Mouse (Mus musculus) cerebellum, adult 8-10 months (tissue): Measurements from ENCODE around the gene Mgat4a.

Source experiments
- DNase-seq: peaks from one replicate; pipeline ENCODE4 v3.0.0; 2022

Mgat4a gene

GRCm38 (mm10) chr1:37491672-37492071, 49.1 kb downstream of the Mgat4a start:
- DNase-seq, result no peak

- DNase-seq, result no peak
Observed at GRCm38 (mm10) chr1:37490691-37491212, 50.1 kb downstream of the Mgat4a start.

- DNase-seq, result no peak
Observed at GRCm38 (mm10) chr1:37488531-37488930, 52.3 kb downstream of the Mgat4a start.

- DNase-seq, result no peak
Observed at GRCm38 (mm10) chr1:37486994-37487393, 53.8 kb downstream of the Mgat4a start.

DNA sequence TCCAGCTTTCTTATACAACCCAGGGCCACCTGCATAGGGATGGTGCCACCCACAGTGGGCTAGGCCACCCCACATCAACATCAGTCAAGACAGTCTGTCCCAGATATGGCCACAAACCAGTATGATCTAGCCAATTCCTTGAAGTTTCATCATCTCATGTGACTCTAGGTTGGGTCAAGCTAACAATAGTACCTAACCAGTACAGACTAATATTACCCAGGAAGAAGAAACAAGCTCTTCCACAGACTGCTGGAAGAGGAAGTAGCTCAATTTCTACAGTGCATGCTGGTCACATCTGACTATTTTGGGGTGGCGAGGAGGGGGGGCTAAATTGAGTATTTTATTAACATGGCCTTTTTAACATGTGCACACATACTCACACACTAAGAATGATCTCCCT, 54.4 kb downstream of the Mgat4a start:
- no peak for DNase-seq

DNA sequence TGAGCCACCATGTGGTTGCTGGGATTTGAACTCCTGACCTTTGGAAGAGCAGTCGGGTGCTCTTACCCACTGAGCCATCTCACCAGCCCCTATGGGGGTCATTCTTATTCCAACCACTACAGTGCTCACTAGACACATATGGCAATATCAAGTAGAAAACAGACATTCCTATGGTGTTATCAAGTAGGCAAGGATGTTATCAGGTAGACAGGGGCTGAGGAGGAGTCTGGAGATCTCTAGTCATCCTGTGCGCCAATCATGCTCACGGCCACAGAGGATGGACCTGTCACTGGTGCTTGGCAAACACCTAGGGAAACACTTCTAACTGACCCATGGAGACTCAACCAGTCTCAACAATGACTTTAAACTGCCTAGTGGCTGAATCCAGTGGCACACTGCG, 56.2 kb downstream of the Mgat4a start:
- no peak for DNase-seq

- no peak for DNase-seq
Observed at GRCm38 (mm10) chr1:37481331-37481730, 59.5 kb downstream of the Mgat4a start.

DNA sequence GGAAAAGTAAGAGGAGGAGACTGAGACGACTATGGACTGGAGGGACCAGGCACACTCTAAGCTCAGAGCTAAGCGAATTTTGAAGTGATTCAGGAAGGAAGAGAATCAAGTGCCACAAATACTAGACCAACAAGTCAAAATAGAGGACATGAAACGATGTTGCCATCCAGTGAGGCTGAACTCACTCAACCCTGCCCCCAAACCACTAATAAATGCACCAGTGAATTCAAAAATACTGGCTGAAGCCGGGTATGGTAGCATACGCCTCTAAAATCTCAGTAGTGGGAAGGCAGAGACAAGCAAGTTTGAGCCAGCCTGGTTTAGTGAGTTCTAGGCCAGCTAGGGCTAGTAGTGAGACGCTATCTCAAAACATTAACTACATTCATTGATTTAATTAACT, 60.1 kb downstream of the Mgat4a start:
- DNase-seq, result no peak

- DNase-seq, result no peak
Observed at GRCm38 (mm10) chr1:37479759-37480158, 61.1 kb downstream of the Mgat4a start.

- DNase-seq, result no peak
Observed at GRCm38 (mm10) chr1:37479074-37479473, 61.7 kb downstream of the Mgat4a start.

- no peak for DNase-seq
Observed at GRCm38 (mm10) chr1:37478416-37478815, 62.4 kb downstream of the Mgat4a start.

GRCm38 (mm10) chr1:37477928-37478327, 62.9 kb downstream of the Mgat4a start:
- DNase-seq, result no peak

- DNase-seq, result no peak
Observed at GRCm38 (mm10) chr1:37477250-37477649, 63.6 kb downstream of the Mgat4a start.

DNA sequence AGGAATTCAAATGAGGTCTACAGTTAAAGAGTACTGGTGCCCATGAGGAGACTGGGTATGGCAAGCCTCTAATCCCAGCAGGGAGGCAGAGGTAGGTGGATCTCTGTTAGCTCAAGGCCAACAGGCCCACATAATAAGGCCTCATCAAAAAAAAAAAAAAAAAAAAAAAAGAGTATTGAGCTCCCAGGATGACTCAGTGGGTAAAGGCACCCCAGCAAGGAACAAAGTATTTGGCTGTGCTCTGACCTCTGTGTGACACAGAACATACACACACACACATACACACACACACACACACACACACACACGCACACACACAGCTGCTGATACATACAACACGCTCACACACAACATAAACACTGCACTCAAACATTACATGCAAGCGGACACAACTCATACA, 65.5 kb downstream of the Mgat4a start:
- DNase-seq, result no peak

- no peak for DNase-seq
Observed at GRCm38 (mm10) chr1:37474634-37475190, 66.1 kb downstream of the Mgat4a start.

DNA sequence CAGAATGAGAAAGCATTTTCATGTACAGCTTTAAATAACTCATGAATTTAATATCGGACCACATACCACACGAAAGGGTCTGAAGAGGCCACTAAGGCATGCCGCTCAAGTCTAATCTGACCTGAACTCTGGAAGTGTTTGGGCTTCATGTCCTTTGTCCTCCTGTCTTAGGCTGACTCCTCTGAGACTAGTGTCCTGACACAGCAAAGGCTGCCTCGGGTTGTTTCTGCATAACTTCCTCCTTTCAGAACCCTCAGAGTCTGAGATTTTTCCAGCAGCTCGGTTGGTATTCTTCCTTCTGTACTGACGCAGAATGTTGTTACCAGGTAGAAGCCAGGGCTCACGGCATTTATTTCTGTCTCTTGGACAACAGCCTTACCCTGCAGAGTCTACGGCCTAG, 66.8 kb downstream of the Mgat4a start:
- DNase-seq, result no peak

DNA sequence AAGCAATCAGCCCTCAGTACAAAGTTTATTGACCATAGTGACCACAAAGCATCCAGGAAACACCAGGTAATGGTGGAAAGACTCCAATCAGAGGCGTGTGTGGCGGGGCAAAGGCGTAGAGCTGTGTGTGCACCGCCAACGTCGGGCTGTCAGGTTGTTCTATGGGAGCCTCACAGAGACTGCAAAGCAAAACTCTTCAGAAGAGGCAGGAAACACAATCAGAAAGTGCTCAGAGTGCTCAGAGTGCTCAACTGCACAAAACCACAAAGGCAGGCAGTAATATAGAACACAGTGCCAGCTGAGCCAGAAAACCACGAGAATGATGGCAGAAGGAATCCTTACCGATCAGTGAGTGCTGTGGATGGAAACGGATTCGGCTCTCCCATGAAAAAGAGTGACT, 67.6 kb downstream of the Mgat4a start:
- no peak for DNase-seq

DNA sequence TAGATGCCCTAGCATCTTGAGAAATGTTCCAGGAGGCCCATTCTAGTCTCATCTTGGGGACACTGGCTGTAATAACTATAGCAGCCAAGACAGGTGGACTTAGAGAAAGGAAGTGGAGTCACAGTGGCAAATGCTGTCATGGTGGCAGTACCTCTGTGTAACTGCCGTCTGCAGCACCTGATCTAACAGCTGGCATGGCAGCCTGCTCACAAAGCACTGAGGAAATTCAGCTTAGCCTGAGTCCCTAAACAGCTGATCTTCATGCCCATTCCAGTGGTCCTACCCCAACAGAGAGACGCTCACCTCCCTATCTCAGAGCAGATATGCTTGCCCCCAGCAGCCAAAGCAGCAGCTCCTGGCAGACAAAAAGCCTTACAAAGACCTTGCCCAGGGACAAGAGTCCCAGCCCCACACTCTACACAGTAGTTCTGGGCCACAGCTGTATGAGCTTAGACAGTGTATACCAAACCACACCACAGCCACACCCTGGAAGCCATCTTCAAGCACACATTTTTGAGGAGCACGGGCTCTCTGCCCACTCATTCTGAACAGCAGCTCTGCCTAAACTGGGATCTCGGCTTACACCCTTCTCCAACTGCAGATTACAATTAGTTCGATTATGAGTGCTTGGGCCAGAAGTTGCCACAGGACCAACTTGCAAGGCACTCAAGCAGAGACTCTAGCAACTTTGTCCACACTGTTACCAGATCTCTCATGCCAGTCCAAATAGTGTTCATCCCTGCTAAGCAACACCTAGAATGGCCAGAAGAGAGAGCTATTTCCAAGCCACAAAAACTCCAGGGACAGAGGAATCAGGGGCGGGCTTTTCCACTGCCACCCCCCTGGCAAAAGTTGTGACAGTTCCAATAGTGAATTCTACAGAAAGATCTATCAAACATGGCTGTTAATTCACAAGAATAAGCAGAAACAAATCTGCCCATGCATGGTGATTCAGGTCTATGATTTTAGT, 69.4 kb downstream of the Mgat4a start:
- DNase-seq, result no peak

GRCm38 (mm10) chr1:37469007-37469406, 71.8 kb downstream of the Mgat4a start:
- DNase-seq, result no peak

- no peak for DNase-seq
Observed at GRCm38 (mm10) chr1:37467806-37468205, 73.0 kb downstream of the Mgat4a start.

DNA sequence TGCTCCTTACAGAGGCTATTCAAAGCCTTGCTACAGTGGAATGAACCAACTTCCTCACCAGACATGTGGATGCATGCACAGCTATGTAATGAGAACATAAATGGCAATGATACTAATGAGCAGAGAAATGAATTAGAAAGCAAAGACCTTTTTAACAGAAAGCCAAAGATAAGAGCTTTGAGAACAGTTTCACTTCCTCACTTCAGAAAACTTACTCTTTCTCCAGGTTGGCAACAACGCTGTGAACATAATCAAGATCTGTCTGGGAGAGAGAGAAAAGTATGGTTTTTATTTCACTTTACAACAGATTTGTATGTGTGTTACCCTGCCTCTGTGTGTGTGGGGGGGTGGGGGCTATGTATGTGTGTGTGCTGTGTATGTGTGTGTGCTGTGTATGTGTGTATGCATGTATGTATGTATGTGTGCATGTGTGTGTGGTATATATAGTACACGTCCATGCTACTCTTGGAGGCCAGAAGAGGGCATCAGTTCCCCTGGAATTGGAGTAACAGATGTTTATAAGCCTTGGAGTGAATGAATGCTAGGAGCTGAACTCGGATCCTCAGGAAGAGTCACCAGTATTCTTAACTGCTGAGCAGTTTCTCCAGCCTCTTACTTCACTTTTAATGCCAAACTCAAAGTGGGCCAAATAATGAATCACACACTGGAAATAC, 74.4 kb downstream of the Mgat4a start:
- DNase-seq, result no peak

GRCm38 (mm10) chr1:37464878-37465452, 75.9 kb downstream of the Mgat4a start:
- DNase-seq, result no peak

GRCm38 (mm10) chr1:37457546-37457945, 83.3 kb downstream of the Mgat4a start:
- DNase-seq, result no peak
